Mouse (Mus musculus) forebrain, embryonic 10.5 days (tissue): Measurements from ENCODE around the gene Apoe. TPM values are rescaled to one million over a fixed set of nuclear protein-coding genes. Genes with fewer than 3 reads are reported as not detected.

Source experiments
- DNase-seq: peaks from one replicate; pipeline ENCODE4 v3.0.0-alpha.2; 2017; ENCODE audit warnings: low spot score; ENCODE audit errors: extremely low spot score
- H3K27ac ChIP-seq: fragments of 300-500 bp; sonication (generic); 2 replicates; pipeline ENCODE4 v1.5.1; 2016; ENCODE audit warnings: mild to moderate bottlenecking
- H3K27me3 ChIP-seq: fragments of 300-500 bp; sonication (generic); 2 replicates; pipeline ENCODE4 v1.6.1; 2016; ENCODE audit warnings: mild to moderate bottlenecking; ENCODE audit not compliant: poor library complexity, severe bottlenecking
- H3K36me3 ChIP-seq: fragments of 300-500 bp; sonication (generic); replicated peaks from 2 replicates; pipeline ENCODE4 v1.6.1; 2016; ENCODE audit warnings: mild to moderate bottlenecking, moderate library complexity
- H3K4me1 ChIP-seq: fragments of 300-500 bp; sonication (generic); 2 replicates; pipeline ENCODE4 v1.6.1; 2016
- H3K4me3 ChIP-seq: fragments of 300-500 bp; sonication (generic); 2 replicates; pipeline ENCODE4 v1.5.1; 2016; ENCODE audit warnings: mild to moderate bottlenecking, moderate library complexity
- H3K9me3 ChIP-seq: fragments of 300-500 bp; sonication (generic); 2 replicates; pipeline ENCODE4 v1.6.1; 2016; ENCODE audit warnings: mild to moderate bottlenecking, moderate library complexity
- WGBS: fragments of 180-500 bp; shearing (Covaris S2); methylation state at CpG from one replicate; pipeline ENCODE4 v1.1.7; 2016; 5-methylcytosine and 5-hydroxymethylcytosine counted together
- polyA plus RNA-seq: library from polyadenylated mRNA; unstranded; fragments of >200 nt; fragmentation: Nextera tagmentation; extraction: Ambion mirVana; gene quantifications from 2 replicates; pipeline ENCODE4 v1.2.1, GENCODE M21; 2016

Gene Apoe
- polyA plus RNA-seq, 1 experiment from 2014 or later: 140 TPM

DNA sequence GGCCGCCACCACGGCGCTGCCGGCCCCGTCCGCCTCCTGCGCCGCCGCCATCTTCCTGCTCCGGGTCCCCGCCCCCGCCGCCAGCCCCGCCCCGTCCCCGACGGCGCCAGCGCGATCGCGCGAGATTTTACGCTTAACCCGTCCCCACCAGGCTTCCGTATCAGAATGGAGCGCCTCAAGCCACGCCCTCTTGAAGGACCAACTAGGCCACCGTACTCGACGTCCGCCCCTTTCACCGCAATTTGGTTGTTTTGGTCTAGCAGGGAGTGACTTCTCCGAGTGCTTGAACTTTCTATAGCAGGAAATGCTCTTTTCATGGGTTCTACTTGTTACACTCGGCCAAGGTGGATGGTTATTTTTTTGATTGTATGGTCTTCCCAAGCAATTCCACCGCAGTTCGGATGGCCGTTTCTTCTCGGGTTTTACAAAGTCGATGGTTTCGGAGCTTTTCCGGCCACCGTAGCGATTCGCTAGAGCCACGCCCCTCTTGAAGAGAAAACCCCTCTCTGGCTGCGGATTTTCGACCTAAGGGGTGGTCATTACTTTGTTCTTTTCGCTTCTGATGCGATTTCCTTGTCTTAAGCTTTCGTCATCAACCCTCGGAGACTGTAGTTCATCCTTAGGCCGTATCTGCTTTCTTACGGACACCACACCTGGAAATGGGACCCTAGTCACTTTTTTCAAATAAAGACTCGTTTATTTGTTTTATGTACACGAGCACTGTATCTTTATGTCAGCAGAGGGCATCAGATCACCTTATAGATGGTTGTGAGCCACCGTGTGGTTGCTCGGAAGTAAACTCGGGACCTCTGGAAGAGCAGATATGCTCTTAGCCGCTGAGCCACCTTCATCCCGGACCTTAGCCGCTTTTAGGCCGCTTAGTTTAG is 33.8 kb downstream of the Apoe start, which contains the start of gene Clptm1:
Clptm1 (minus strand) TSS at position 79 of the 887 bp plus-strand sequence.
- Histone ChIP-seq H3K36me3 (peaks cover 25% of the 10 kb centered on the region), H3K9me3 (no peaks in the 10 kb centered on the region)
- under 1% methylated on average over 63 of the region's 63 CpGs for WGBS

GRCm38 (mm10) chr7:19664455-19664954 is 34.5 kb downstream of the Apoe start:
- peaks cover 27% of the 10 kb centered on the region for H3K4me1 ChIP-seq
- H3K27me3 ChIP-seq: no peaks in the 10 kb centered on the region
- under 1% methylated on average over 37 of the region's 37 CpGs for WGBS
- peak overlapping the region; percentile 93 for H3K27ac ChIP-seq
- H3K9me3 ChIP-seq: no peaks in the 10 kb centered on the region
- peak overlapping the region; percentile 100 for H3K4me3 ChIP-seq
- DNase-seq: no peak
- peaks cover 32% of the 10 kb centered on the region for H3K36me3 ChIP-seq

More for the DNA sequence above, 33.8 kb downstream of the Apoe start, which contains the start of gene Clptm1:
- H3K4me3 ChIP-seq: peak within 1 kb of the TSS; percentile 100
- no peaks in the 10 kb centered on the region for H3K27me3 ChIP-seq
- peak; percentile 98 for DNase-seq
- peak within 1 kb of the TSS; percentile 93 for H3K27ac ChIP-seq
- H3K4me1 ChIP-seq: peaks cover 28% of the 10 kb centered on the region

DNA sequence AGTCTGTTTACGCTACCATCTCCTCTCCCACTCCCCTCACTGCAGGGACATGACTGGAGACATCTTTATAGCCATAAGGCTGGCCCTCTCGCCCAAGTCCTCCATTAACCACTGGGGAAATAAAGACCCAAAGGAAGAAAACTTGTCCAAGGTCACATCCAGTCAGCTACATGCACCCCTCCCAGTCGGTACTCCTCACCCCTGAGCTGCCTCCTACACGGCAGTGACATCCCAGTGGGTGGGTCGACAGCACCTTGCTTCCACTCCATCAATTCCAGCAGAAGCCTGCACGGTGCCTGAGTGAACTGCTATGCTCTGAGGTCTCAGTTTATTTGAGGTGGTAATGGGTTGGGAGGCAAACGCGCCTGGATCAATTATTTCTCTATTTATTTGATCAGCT is 35.0 kb downstream of the Apoe start:
- no peak for DNase-seq
- Histone ChIP-seq H3K4me1 (peaks cover 22% of the 10 kb centered on the region), H3K27me3 (no peaks in the 10 kb centered on the region), H3K27ac (peak overlapping the region; percentile 93), H3K4me3 (peak overlapping the region; percentile 100), H3K36me3 (peaks cover 38% of the 10 kb centered on the region), H3K9me3 (no peaks in the 10 kb centered on the region)
- 24% methylated on average over 8 of the region's 8 CpGs for WGBS

DNA sequence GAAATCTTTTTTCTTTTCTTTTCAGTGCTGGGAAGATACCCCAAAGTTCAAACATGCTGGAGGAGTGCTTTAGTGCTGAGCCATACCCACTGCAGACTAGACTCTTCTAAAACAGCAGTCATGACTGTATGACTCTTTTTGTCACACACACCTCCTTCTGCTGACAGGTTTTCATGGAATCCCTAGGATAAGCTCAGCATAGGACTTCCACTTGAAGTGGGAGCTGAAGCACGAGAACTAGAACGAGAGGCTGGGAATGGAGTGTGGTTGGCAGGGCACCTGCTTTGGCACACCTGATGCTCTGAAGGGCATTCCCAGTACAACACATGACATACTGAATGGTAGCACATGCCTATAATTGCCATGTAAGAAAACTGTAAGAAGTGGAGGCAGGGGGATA is 46.4 kb downstream of the Apoe start:
- H3K4me3 ChIP-seq: no peak overlapping the region
- 94% methylated on average over 2 of the region's 2 CpGs for WGBS
- no peaks in the 10 kb centered on the region for H3K27me3 ChIP-seq
- H3K9me3 ChIP-seq: no peaks in the 10 kb centered on the region
- H3K27ac ChIP-seq: no peak overlapping the region
- no peak for DNase-seq
- H3K36me3 ChIP-seq: peaks cover 91% of the 10 kb centered on the region
- H3K4me1 ChIP-seq: no peaks in the 10 kb centered on the region

DNA sequence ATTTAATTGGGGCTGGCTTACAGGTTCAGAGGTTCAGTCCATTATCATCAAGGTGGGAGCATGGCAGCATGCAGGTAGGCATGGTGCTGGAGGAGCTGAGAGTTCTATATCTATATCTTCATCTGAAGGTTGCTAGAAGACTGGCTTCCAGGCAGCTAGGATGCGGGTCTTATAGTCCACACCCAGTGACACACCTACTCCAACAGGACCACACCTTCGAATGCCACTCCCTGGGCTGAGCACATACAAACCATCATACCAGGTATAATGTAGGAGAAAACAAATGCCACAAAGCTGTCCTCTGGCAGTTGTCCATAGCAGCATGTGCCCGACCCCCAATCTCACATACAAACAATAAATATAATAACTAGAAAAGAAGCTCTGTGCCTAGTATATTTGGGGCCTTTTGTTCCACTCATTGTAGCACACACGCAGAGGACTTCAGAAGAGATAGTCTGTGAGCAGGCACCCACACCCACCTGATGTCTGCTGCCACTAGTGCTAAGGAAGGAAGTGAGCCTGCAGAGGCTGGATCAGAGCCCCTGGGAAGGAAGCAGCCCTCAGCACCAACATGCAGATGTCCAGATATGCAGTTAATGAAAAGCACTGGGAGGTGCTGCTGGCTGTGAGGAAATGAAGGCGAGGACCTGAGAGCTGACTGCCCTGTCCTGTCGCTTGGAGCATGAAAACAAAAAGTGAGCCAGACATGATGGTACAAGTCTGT is 47.8 kb downstream of the Apoe start:
- Histone ChIP-seq H3K36me3 (peaks cover 99% of the 10 kb centered on the region), H3K4me1 (no peaks in the 10 kb centered on the region), H3K9me3 (no peaks in the 10 kb centered on the region), H3K27me3 (no peaks in the 10 kb centered on the region), H3K4me3 (no peak overlapping the region), H3K27ac (no peak overlapping the region)
- WGBS: 91% methylated on average over 6 of the region's 6 CpGs
- no peak for DNase-seq

Other genes starting within 250 kb of the Apoe start
- gene Mark4, start 240.4 kb downstream of the Apoe start, polyA plus RNA-seq: 5.7 and 6.5 TPM in 2 replicates
- 0.82 and 0.99 TPM in 2 replicates for gene Exoc3l2, start 235.9 kb downstream of the Apoe start, polyA plus RNA-seq
- 2.1 and 2.3 TPM in 2 replicates for gene Bloc1s3, start 190.8 kb downstream of the Apoe start, polyA plus RNA-seq
- gene Trappc6a, start 190.8 kb downstream of the Apoe start, polyA plus RNA-seq: 53.8 and 60.9 TPM in 2 replicates
- gene Nkpd1, start 181.3 kb downstream of the Apoe start, polyA plus RNA-seq: 0.06 and 0.12 TPM in 2 replicates
- 20.2 and 22.2 TPM in 2 replicates for gene Ppp1r37, start 136.1 kb downstream of the Apoe start, polyA plus RNA-seq
- gene Zfp296, start 121.9 kb downstream of the Apoe start, polyA plus RNA-seq: 0.30 and 0.47 TPM in 2 replicates
- 180 and 186 TPM in 2 replicates for gene Gemin7, start 121.6 kb downstream of the Apoe start, polyA plus RNA-seq
- gene Clasrp, start 94.7 kb downstream of the Apoe start, polyA plus RNA-seq: 53.6 and 54.0 TPM in 2 replicates
- gene Relb, start 69.8 kb downstream of the Apoe start, polyA plus RNA-seq: 3.0 TPM in 2 replicates
- 70.6 and 75.6 TPM in 2 replicates for gene Clptm1, start 34.2 kb downstream of the Apoe start, polyA plus RNA-seq
- 0.39 TPM in 1 of 2 replicates, not detected in the other for gene Apoc2, start 21.2 kb downstream of the Apoe start, polyA plus RNA-seq
- not detected in 2 replicates for gene Gm44805, start 17.8 kb downstream of the Apoe start, polyA plus RNA-seq
- gene Apoc4, start 17.7 kb downstream of the Apoe start, polyA plus RNA-seq: not detected in 2 replicates
- 2.3 TPM in 2 replicates for gene Apoc1, start 6.5 kb downstream of the Apoe start, polyA plus RNA-seq
- 187 and 205 TPM in 2 replicates for gene Tomm40, start 16.2 kb upstream of the Apoe start, polyA plus RNA-seq
- 84.2 and 97.3 TPM in 2 replicates for gene Nectin2, start 51.3 kb upstream of the Apoe start, polyA plus RNA-seq
- 33.1 and 37.3 TPM in 2 replicates for gene Bcam, start 71.8 kb upstream of the Apoe start, polyA plus RNA-seq
- gene Cblc, start 97.6 kb upstream of the Apoe start, polyA plus RNA-seq: 0.53 and 1.2 TPM in 2 replicates
- gene Bcl3, start 123.6 kb upstream of the Apoe start, polyA plus RNA-seq: 0.91 and 1.4 TPM in 2 replicates
- gene Gm19345, start 152.8 kb upstream of the Apoe start, polyA plus RNA-seq: 0.26 TPM in 1 of 2 replicates, not detected in the other
- gene Ceacam16, start 162.1 kb upstream of the Apoe start, polyA plus RNA-seq: not detected in 2 replicates
- gene Ceacam19, start 188.8 kb upstream of the Apoe start, polyA plus RNA-seq: not detected in 2 replicates
- 4.7 and 4.8 TPM in 2 replicates for gene Pvr, start 222.0 kb upstream of the Apoe start, polyA plus RNA-seq